Mouse (Mus musculus): ENCODE measurements at regions not wholly inside any gene's neighbourhood (a gene's known extent, or its start where the extent isn't known, plus 50 kb on each side); places are given as distances from the start of the nearest gene placed in this dataset.

DNA sequence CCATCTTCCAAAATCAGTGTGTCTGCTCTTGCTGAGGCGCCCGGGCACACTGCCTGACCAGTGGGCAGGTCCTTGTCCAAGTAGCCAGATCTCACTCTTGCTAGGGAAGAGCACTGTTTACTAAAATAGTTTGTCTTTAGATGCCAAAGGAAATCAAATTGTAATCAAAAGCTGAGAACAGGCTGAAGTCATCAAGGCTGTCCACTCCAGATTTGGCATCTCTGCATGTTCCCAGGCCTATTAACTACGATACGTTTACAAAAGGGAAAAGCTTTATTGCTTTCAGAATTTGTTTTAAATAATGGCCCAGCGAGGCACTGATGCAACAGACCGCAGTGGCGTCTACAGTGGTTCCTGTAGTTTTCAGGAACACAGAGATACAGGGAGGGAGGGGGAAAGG lies 137.2 kb upstream of the Arglu1 start:
- no peak for TF ChIP-seq CTCF (conservative IDR thresholded peaks at IDR 0.05; ENCODE audit: insufficient read depth, insufficient read length, low read depth, low read length)
- TF ChIP-seq POLR2A (IDR thresholded peaks at IDR 0.05; ENCODE audit: low read depth, low read length), result no peak

All from kidney, adult 2 months (tissue).